Mouse (Mus musculus) midbrain, embryonic 16.5 days (tissue): ENCODE measurements around the gene Hcrtr2. TPM values are rescaled to one million over a fixed set of nuclear protein-coding genes. Genes with fewer than 3 reads are reported as not detected.

Experiments
- ATAC-seq: fragments of 200-750 bp; cut with Nextera tagmentation; 2 replicates; pipeline ENCODE4 v1.8.0; 2017; ENCODE audit warnings: moderate TSS enrichment
- H3K27ac ChIP-seq: fragments of 300-500 bp; sonication (generic); 2 replicates; pipeline ENCODE4 v1.5.1; 2014; ENCODE audit warnings: mild to moderate bottlenecking, low read length, mixed read lengths
- H3K27me3 ChIP-seq: fragments of 300-500 bp; sonication (generic); 2 replicates; pipeline ENCODE4 v1.6.1; 2014; ENCODE audit warnings: low read depth, low read length, mixed read lengths; ENCODE audit not compliant: control insufficient read depth, insufficient read depth
- H3K36me3 ChIP-seq: fragments of 300-500 bp; sonication (generic); 2 replicates; pipeline ENCODE4 v1.6.1; 2014; ENCODE audit warnings: mild to moderate bottlenecking, low read length, moderate library complexity, mixed read lengths; ENCODE audit not compliant: control insufficient read depth, insufficient read depth
- H3K4me1 ChIP-seq: fragments of 300-500 bp; sonication (generic); 2 replicates; pipeline ENCODE4 v1.6.1; 2014; ENCODE audit warnings: mild to moderate bottlenecking, low read length, mixed read lengths; ENCODE audit not compliant: control insufficient read depth, insufficient read depth
- H3K4me2 ChIP-seq: fragments of 300-500 bp; sonication (generic); 2 replicates; pipeline ENCODE4 v1.6.1; 2014; ENCODE audit warnings: mild to moderate bottlenecking, low read length, mixed read lengths
- H3K4me3 ChIP-seq: fragments of 300-500 bp; sonication (generic); 2 replicates; pipeline ENCODE4 v1.5.1; 2014; ENCODE audit warnings: low read depth, mild to moderate bottlenecking, low read length, moderate library complexity, mixed read lengths
- H3K9ac ChIP-seq: fragments of 300-500 bp; sonication (generic); 2 replicates; pipeline ENCODE4 v1.6.1; 2014; ENCODE audit warnings: low read depth, low read length, mixed read lengths
- H3K9me3 ChIP-seq: fragments of 300-500 bp; sonication (generic); replicated peaks from 2 replicates; pipeline ENCODE4 v1.6.1; 2014; ENCODE audit warnings: mild to moderate bottlenecking, low read length, mixed read lengths; ENCODE audit not compliant: control insufficient read depth, poor library complexity, severe bottlenecking
- WGBS: fragments of 180-500 bp; shearing (Covaris S2); extraction: QIAGEN DNeasy Blood & Tissue Kit; methylation state at CpG from one replicate; pipeline ENCODE4 v1.1.7; 2014; 5-methylcytosine and 5-hydroxymethylcytosine counted together
- polyA plus RNA-seq: library from polyadenylated mRNA; unstranded; fragments of >200 nt; fragmentation: Nextera tagmentation; extraction: Ambion mirVana; gene quantifications from 2 replicates; pipeline ENCODE4 v1.2.1, GENCODE M21; 2015

The Hcrtr2 gene
- polyA plus RNA-seq, 1 experiment from 2014 or later: 12.5 TPM

DNA sequence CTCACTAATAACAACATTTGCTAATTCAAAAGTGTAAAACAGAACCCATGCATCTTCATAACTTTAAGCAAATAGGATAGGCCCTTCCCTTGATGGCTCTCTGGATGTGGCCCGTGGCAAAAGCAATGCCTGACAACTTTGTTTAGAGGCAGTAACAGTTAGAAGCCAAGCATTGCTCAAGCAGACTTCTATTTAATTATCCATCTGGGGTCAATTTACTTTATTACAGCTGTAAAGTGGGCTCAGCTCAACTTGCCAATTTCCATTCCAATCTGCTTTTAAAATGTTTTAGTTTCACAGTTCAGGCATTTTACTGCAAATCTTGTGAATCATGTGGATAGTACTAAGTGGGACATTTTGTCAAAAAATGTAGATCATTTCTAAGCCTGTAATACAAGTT, 81.3 kb downstream of the Hcrtr2 start:
- no peaks in the 10 kb centered on the region for H3K36me3 ChIP-seq
- no peak overlapping the region for H3K4me2 ChIP-seq
- ATAC-seq: no peak
- H3K9ac ChIP-seq: no peak overlapping the region
- no peaks in the 10 kb centered on the region for H3K9me3 ChIP-seq
- no peaks in the 10 kb centered on the region for H3K4me1 ChIP-seq
- WGBS: 82% methylated on average over 1 of the region's 1 CpGs
- no peak overlapping the region for H3K27ac ChIP-seq
- no peak overlapping the region for H3K4me3 ChIP-seq
- no peaks in the 10 kb centered on the region for H3K27me3 ChIP-seq

DNA sequence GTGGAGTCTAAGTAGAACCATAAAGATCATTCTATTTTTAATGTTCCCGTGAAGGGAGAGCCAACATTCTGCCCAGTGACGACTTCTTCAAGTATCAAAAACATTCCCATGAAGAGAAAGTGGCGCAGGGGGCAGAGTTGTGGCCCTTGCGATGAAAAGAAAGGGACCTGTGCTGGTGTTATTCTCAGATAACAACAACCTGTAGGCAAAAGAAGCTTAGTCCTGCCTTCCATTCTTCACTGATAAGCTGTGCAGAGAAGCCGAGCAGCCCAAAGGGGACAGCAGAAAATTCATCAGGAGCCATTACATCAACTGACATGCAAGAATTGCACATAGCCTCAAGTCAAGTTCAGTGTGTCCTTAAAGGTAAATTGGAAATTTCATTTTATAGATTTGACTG, 85.7 kb downstream of the Hcrtr2 start:
- no peak overlapping the region for H3K4me2 ChIP-seq
- WGBS: 81% methylated on average over 5 of the region's 5 CpGs

DNA sequence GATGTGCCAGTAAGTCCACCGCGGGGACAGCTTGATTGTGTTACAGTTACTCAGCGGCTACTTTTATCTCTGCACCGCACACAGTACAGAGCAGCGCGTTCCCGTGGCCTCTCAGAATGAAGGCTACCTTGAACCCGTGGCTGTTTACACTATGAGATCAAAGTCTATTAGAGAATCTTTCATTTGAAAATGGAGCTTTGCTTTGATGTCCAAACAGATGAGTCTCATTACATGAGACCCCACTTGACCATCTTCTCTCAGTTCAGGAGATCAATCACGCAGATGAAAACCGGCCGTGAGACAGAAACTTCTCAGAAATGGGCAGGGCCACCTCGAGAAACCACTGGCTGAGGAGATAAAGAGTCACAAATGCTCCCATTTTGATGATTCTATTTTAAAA, 86.4 kb downstream of the Hcrtr2 start:
- no peak for ATAC-seq
- 59% methylated on average over 12 of the region's 12 CpGs for WGBS
- no peaks in the 10 kb centered on the region for H3K9me3 ChIP-seq
- H3K4me2 ChIP-seq: no peak overlapping the region
- no peak overlapping the region for H3K4me3 ChIP-seq
- H3K9ac ChIP-seq: no peak overlapping the region
- H3K4me1 ChIP-seq: peaks cover 6% of the 10 kb centered on the region; the same call in 1 of the 2 replicates
- no peaks in the 10 kb centered on the region for H3K36me3 ChIP-seq
- H3K27me3 ChIP-seq: no peaks in the 10 kb centered on the region
- no peak overlapping the region for H3K27ac ChIP-seq

More for the DNA sequence above, 85.7 kb downstream of the Hcrtr2 start:
- Histone ChIP-seq H3K36me3 (no peaks in the 10 kb centered on the region), H3K27me3 (no peaks in the 10 kb centered on the region), H3K9ac (no peak overlapping the region), H3K4me3 (no peak overlapping the region), H3K9me3 (no peaks in the 10 kb centered on the region), H3K27ac (no peak overlapping the region), H3K4me1 (peaks cover 6% of the 10 kb centered on the region; the same call in 1 of the 2 replicates)
- ATAC-seq: no peak

DNA sequence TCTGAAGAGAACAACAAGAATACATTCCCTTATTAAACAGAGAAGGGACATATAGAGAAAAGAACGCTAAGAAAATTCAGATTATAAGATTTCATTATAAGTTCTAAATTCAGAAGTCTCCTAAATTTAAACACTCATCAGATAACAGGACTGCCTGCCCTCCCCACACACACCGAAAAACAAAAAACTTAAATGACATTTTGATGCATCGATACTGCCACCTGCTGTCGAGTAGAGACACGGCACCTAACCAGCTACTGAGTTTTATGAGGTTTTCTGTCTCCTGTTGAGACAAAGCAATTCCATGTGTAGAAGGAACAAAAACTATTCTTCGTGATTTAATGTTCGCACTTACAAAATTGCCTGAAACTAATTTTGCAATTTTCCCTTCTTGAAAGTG, 87.0 kb downstream of the Hcrtr2 start:
- Histone ChIP-seq H3K9ac (no peak overlapping the region), H3K4me1 (peaks cover 6% of the 10 kb centered on the region; the same call in 1 of the 2 replicates), H3K27ac (no peak overlapping the region), H3K9me3 (no peaks in the 10 kb centered on the region), H3K4me3 (no peak overlapping the region), H3K36me3 (no peaks in the 10 kb centered on the region), H3K4me2 (peak overlapping the region; percentile 69), H3K27me3 (no peaks in the 10 kb centered on the region)
- 2% methylated on average over 7 of the region's 7 CpGs for WGBS
- ATAC-seq: peak; percentile 76

DNA sequence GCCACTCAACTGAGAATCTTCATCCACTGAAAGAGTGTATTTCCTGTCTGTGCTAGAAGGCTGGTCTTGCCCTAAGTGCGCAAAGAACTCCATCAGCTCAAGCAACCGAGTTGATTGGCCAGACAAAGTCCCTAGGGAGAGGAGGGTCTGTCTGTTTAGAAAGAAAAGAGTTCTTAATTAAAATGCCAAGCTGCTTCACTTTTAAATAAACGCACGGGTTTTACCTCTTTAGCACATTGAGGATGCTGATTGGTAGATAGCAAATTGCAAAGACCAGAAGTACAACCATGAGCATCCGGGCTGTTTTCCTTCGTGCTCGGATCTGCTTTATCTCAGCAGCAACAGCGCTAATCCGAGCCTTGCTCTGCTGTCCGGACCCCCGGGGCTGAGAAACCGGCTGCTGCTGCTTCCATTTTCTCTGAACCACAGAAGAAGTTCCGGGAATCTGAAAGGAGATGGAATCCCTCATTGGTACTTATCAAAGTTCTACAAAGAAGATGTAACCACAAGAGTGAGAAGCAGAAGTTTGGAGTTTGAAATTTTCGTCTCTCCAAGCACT, 87.6 kb downstream of the Hcrtr2 start:
- Histone ChIP-seq H3K9me3 (no peaks in the 10 kb centered on the region), H3K4me3 (peak overlapping the region; percentile 33), H3K4me1 (peaks cover 6% of the 10 kb centered on the region; the same call in 1 of the 2 replicates), H3K36me3 (no peaks in the 10 kb centered on the region), H3K9ac (peak overlapping the region; percentile 33; the same call in 1 of the 2 replicates), H3K27ac (no peak overlapping the region), H3K27me3 (no peaks in the 10 kb centered on the region), H3K4me2 (peak overlapping the region; percentile 69)
- ATAC-seq: peak; percentile 78
- 1% methylated on average over 14 of the region's 14 CpGs for WGBS

DNA sequence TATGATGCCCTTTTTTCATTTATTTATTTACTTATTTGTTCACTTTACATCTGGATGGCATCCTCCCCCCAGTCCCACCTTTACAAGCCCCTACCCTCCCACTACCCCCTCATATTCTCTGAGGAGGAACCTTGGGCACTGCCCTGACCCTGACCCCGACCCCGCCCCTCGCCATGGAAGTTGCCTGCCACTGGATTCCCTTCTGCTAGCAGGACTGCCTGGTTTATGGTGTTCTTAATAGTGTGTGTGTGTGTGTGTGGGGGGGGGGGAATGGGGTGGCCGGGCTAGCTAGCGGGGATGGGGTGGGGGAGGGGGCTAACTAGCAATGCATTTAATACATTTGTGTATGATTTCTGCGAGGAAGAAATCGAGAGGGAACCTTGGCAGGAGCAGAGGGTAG, 88.8 kb downstream of the Hcrtr2 start:
- Histone ChIP-seq H3K4me1 (peaks cover 6% of the 10 kb centered on the region; the same call in 1 of the 2 replicates), H3K36me3 (no peaks in the 10 kb centered on the region), H3K4me3 (no peak overlapping the region), H3K4me2 (no peak overlapping the region), H3K9me3 (no peaks in the 10 kb centered on the region), H3K27me3 (no peaks in the 10 kb centered on the region), H3K9ac (no peak overlapping the region), H3K27ac (no peak overlapping the region)
- WGBS: 66% methylated on average over 7 of the region's 7 CpGs
- no peak for ATAC-seq

DNA sequence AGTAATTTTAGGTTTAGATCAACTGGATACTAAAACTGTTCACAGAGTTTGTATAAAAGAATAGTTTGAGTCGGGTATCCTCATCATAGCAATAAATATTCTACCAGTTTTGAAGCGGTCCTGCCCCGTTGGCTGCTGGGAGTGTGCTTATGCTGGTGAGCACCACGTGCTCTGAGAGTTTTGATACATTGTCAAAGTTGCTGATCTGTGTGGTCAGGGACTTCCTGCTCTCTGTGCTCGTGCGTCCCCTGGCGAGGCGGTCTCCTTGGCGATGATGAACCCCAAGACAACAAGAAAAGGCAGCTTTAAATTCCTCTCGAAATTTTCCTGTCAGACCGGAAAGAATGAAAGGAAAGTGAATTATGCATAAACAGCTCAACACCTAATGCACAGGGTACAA, 93.3 kb downstream of the Hcrtr2 start:
- Histone ChIP-seq H3K9ac (no peak overlapping the region), H3K27ac (no peak overlapping the region), H3K4me2 (no peak overlapping the region), H3K27me3 (no peaks in the 10 kb centered on the region), H3K4me1 (no peaks in the 10 kb centered on the region), H3K9me3 (no peaks in the 10 kb centered on the region), H3K4me3 (no peak overlapping the region), H3K36me3 (no peaks in the 10 kb centered on the region)
- no peak for ATAC-seq
- 31% methylated on average over 11 of the region's 11 CpGs for WGBS

DNA sequence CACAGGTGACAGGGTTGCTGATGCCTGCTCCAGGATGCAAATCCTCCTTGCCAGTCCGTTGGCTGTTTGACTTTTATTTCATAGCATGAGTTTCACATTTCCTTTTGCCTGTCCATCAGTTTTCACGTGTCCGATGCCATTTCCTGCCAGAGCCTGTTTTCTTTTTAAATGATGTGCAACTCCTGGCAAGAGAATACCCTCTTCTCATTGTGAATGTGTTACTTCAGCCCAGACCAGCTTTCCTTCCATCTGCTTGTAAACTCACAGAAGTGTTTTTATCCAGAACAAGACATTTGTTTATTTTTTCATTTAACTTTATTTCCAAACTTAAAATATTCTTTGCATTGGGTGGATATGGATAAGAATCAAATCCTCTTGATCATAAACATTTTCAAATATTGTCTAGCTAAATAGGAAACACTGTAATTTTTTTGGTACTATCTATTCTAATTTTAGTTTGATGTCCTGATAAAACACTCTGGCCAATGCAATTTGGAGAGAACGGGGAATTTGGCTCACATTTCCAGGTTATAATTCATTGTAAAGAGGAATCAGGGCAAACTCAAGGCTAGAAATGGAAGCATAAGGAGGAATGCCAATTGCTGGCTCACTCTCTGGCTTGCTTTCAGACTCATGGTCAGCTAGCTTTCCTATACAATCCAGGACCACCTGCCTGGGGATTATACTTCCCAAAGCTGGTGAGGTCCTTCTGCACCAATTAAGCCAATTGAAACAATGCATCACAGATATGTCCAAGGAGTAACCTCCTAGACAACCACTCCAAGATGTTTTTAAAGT, 106.3 kb downstream of the Hcrtr2 start:
- Histone ChIP-seq H3K4me2 (no peak overlapping the region), H3K4me1 (no peaks in the 10 kb centered on the region), H3K9ac (no peak overlapping the region), H3K27me3 (no peaks in the 10 kb centered on the region), H3K36me3 (no peaks in the 10 kb centered on the region), H3K27ac (no peak overlapping the region), H3K9me3 (no peaks in the 10 kb centered on the region), H3K4me3 (no peak overlapping the region)
- 83% methylated on average over 4 of the region's 4 CpGs for WGBS
- ATAC-seq: no peak

DNA sequence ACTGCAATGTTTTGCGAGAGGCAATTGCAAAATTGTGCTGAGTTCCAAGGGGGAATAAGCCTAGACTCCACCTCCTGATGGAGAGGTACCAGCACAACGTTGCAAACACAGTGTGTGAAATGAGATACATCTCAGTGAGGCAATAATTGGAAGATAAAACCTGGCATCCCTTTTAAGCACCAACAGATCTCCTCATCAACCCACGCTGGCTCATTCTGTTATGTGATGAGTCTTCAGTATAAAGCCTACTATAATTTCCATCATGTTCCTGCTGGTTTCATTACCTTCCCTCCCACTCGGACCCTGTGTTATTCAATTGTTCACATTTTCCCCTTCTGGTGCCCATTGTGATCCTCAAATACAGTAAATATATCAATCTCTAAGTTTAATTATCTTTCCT, 109.0 kb downstream of the Hcrtr2 start:
- Histone ChIP-seq H3K36me3 (no peaks in the 10 kb centered on the region), H3K4me2 (no peak overlapping the region), H3K4me3 (no peak overlapping the region), H3K27me3 (no peaks in the 10 kb centered on the region), H3K9ac (no peak overlapping the region), H3K9me3 (no peaks in the 10 kb centered on the region), H3K4me1 (no peaks in the 10 kb centered on the region), H3K27ac (no peak overlapping the region)
- 80% methylated on average over 4 of the region's 4 CpGs for WGBS
- no peak for ATAC-seq
